Mouse (Mus musculus) adrenal gland, adult (tissue): Measurements from ENCODE around the gene Nfkbie.
A peak's percentile ranks its signal among the peaks of the same experiment; 100 is the strongest.

Experiments
- DNase-seq, 2 experiments: peaks; one replicate each; pipeline ENCODE4 v3.0.0; 2022 to 2023; ENCODE audit warnings: low spot score in 1 of 2; ENCODE audit not compliant: inconsistent age in 2 of 2

The Nfkbie gene

DNA sequence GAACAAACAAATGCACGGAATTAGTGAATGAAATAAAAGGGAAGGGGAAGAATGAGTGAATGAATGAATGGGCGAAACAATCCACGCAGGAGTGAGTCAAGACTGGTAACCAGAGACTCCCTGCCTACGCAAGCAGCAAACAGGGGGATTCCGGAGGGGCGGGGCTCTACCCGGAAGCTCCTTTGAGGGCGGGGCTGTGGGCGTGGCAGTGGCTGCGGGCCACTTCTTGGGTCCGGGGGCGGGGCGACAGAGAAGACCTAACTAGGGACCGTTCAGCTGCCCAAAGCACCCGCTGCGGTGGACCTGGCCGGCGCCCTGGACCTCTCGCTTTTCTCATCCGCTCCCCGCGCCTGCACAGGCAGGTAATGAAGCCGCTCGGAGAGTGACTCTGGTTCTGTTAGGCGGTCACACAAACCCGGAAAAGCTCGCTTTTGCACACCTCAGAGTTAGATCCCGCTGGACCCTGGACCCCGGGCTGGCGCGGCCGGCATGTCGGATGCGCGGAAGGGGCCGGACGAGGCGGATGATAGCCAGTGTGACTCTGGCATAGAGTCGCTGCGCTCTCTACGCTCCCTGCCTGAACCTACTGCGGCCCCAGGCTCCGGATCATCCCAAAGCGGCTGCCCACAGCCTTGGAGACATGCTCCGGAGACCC lies at the start of gene Nfkbie:
Gene Nfkbie (plus strand): TSS at position 252 of the 655 bp plus-strand sequence.
- peak; percentile 97 to 99 for DNase-seq

- DNase-seq = peak; percentile 34 to 60
Measured at GRCm38 (mm10) chr17:45505941-45506465, 49.5 kb upstream of the Nfkbie start.

- DNase-seq = peak; percentile 93 to 98
Measured at GRCm38 (mm10) chr17:45506700-45507189, 48.8 kb upstream of the Nfkbie start, which contains the start of gene Aars2. TSS of gene Aars2 (plus strand) at chr17:45506841.

GRCm38 (mm10) chr17:45510871-45511270 lies 44.6 kb upstream of the Nfkbie start:
- no peak for DNase-seq

GRCm38 (mm10) chr17:45511757-45512156 lies 43.7 kb upstream of the Nfkbie start:
- no peak for DNase-seq

GRCm38 (mm10) chr17:45515204-45515726 lies 40.2 kb upstream of the Nfkbie start:
- DNase-seq = no peak

- no peak for DNase-seq
Measured at GRCm38 (mm10) chr17:45515806-45516205, 39.7 kb upstream of the Nfkbie start.

- peak; percentile 65 to 92 for DNase-seq
Measured at GRCm38 (mm10) chr17:45516488-45516887, 39.0 kb upstream of the Nfkbie start.

DNA sequence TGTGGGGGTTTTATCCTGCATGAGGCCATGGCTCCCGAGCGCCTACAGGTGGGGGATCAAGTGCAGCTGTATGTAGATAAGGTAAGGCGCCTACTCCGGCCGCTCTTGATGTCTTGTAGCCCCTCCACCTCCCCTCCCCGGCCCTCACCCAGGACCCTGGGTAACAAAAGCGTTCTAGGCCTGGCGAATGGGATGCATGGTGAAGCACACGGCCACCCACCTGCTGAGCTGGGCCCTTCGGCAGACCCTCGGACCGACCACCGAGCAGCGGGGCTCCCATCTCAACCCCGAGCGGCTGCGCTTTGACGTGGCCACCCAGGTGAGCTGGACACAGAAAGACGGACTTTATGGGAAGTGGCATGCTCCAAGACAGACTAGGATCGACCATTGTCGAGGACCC lies 38.4 kb upstream of the Nfkbie start:
- DNase-seq = no peak

DNA sequence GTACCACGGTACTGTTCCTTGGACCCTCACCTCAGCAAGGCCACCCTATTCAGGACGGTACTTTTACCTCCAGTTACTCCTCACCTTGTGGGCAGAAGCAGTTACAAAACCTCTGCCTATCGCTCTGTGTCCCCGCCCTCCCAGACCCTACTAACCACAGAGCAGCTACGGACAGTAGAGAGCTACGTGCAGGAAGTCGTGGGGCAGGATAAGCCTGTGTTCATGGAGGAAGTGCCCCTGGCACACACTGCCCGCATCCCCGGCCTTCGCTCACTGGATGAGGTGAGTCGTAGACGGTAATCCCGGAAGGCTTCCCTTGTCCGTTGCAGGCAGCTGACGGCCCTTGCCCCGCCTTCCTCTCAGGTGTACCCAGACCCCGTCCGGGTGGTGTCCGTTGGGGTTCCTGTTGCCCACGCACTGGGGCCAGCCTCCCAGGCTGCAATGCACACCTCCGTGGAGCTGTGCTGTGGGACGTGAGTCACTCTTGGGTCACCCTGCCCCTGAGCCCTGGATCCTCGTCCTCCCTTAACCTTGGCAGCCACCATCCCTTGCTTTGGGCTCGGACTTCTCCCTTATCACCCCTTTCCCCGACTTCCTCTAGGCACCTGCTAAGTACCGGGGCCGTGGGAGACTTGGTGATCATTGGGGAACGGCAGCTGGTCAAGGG lies 37.8 kb upstream of the Nfkbie start:
- no peak for DNase-seq

DNA sequence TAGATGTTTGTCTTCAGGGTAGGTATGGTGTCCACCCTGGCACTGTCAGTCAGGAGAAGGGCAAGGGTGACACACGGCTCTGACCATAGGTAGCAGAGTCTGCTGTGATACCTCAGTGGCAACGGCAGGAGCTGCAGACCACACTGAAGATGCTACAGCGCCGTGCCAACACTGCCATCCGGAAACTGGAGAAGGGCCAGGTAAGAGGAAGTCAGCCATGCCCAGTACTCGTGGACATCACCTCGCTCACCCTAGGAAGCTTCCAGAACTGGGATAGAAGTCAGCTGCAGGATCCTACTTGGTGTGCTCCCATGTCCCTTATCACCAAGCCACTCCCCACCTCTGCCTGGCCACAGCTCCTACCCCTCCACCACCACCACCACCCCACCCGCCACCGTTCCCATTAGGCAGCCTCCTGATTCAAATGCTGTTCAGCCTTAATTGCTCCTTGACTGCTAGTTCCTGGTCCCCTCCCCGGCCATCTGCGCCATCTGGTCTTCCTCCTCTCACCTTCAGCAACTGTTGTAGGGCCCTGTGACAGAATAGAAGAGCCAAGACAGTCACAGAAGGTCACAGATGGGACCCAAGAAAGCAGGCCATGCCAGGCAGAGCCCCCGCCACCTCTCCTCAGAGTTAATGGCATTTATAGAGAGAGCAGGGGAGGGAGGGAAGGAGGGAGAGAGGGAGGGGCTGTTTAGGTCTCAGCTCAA lies 36.6 kb upstream of the Nfkbie start:
- DNase-seq = no peak

- DNase-seq = no peak
Measured at GRCm38 (mm10) chr17:45520136-45520535, 35.4 kb upstream of the Nfkbie start.

DNA sequence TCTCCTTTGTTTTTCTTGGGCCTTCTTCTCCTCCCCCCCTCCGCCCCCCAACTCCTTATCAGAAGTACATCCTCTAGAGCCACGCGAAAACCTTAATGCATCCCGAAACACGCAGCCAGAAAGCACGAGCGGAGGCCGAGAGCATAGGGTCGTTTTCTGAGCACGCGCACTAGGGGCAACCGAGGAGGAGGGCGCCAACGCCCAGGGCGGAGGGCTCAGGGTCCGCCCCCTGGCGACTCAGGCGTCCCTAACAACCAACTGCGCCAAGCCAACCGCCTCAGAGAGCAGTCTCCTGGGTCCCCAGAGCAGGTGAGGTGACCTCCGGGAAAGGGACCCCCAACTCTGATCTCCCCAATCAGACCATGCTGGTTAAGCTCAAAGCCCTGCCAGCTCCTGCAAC lies 32.2 kb upstream of the Nfkbie start, which contains the start of gene Tcte1:
Gene Tcte1 (plus strand): TSS at position 172 of the 400 bp plus-strand sequence.
- DNase-seq = no peak

DNA sequence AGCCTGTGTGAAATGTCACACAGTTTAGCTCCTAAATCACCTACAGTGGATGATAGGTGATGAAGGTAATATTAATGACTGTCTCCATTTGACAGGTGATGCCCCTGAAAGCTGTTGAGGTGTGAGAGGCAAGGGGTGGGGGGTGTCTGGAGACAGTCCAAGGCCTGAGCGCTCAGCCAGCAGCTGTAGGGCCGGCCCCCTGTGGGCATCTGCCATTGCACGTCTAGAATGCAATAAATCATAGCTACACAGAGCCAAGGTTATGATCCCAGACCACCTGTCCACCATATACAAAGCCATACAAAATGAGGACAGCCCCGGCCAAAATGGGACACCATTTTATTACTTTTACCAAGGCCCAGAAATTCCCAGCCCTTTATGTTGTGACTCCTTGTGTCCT lies 30.5 kb upstream of the Nfkbie start:
- no peak for DNase-seq

DNA sequence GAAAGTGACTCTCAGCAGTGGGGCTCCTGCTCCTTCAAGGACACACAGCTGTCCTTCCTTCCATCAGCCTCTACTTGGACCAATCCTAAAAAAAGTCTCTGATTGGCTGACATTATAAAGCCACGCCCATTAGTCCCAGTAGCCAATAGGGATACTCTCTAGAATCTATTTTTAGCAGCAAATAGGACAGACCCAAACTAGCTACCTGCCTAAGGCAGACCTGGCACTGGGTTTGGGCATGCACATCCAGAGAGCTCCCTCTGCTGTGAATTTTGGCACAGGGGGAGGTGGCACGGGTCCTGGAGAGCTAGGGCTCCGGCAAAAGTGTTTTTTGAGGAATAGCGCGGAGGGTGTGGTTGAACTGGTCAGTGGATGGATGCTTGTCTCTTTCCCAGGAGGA lies 28.9 kb upstream of the Nfkbie start:
- DNase-seq = peak in 1 of 2 experiments; percentile 15

- no peak for DNase-seq
Measured at GRCm38 (mm10) chr17:45530346-45530782, 25.1 kb upstream of the Nfkbie start.

- DNase-seq = no peak
Measured at GRCm38 (mm10) chr17:45532896-45533295, 22.6 kb upstream of the Nfkbie start.

DNA sequence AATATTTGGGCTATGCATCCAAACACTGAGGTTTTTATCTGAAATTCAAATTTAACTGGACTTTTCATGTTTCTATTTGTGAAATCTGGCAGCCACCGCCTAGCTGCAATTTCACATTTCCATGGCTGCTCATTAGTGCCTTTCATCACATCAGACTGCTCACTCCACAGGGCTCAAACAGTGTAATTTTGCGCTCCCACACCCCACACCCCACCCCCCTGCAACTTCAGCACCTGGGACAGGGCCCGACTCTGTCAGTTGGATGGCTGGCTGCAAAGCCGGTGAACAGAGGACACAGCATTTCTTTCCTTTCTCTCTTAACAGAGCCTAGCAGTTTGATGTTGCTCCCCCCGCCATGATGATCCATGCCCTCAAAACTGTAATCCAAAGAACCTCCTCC lies 19.2 kb upstream of the Nfkbie start:
- peak in 1 of 2 experiments; percentile 58 for DNase-seq

DNA sequence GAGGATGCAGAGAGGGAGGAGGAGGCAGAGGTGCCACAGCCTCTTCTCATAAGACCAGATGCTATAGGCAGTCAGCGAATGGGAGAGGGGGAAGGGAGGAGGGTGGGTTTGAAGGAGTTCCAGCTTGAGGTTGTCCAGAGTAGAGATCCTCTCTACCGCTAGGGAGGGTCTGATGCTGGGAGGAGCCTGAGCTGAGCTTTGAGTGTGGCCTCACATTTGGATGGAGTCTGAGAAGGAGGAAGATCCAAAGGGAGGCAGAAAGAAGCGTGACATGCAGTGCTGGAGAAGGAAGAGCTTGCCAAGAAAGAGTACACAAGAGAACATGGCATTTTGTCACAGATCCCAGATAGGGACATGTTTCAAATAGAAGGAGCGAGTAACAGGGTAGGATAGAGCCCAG lies 17.1 kb upstream of the Nfkbie start:
- no peak for DNase-seq

- DNase-seq = no peak
Measured at GRCm38 (mm10) chr17:45539664-45540063, 15.8 kb upstream of the Nfkbie start.

DNA sequence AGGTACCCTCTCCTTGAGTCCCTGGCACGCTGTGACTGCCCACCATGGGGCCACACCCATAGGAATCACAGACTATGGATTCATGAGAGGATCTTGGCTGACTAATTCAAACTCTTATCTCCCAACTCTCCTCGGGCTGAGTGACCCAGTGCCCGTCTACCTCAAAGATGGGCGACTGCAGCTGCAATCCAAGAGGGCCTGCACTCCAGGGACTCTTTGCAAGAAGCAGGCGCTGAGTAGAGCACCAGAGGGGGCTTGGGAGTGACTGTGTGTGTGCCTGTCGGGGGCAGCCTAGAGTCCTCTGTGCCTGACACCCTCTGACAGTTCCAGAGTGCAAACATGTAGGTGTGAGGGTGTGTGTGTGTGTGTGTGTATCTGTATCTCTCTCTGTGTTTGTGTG lies 13.4 kb upstream of the Nfkbie start:
- no peak for DNase-seq
